Mouse (Mus musculus) thymus, adult 2 months (tissue): ENCODE results near the gene Stim1.

Source experiments
- CTCF ChIP-seq: fragments of 200-500 bp; IDR thresholded peaks from 2 replicates; pipeline ENCODE4 v1.5.1; 2012; ENCODE audit warnings: mild to moderate bottlenecking, control low read depth, low read length, moderate library complexity, borderline replicate concordance; ENCODE audit not compliant: control insufficient read depth, poor library complexity, insufficient read depth; ENCODE audit errors: extremely low read depth
- POLR2A ChIP-seq: fragments of 200-500 bp; IDR thresholded peaks from 2 replicates; pipeline ENCODE4 v1.6.1; 2012; ENCODE audit warnings: mild to moderate bottlenecking, low read length, control low read depth, moderate library complexity; ENCODE audit not compliant: control insufficient read depth, poor library complexity, insufficient read depth; ENCODE audit errors: extremely low read depth

- TF ChIP-seq POLR2A (no peak), CTCF (no peak)
Observed at GRCm38 (mm10) chr7:102442432-102442831, 174.8 kb downstream of the Stim1 start.
